Mouse (Mus musculus) embryonic facial prominence, embryonic 15.5 days (tissue): ENCODE measurements around the gene Iqgap2. TPM values are rescaled to one million over a fixed set of nuclear protein-coding genes. Genes with fewer than 3 reads are reported as not detected.

Source experiments
- polyA plus RNA-seq: library from polyadenylated mRNA; unstranded; fragments of >200 nt; fragmentation: Nextera tagmentation; extraction: Ambion mirVana; gene quantifications from 2 replicates; pipeline ENCODE4 v1.2.1, GENCODE M21; 2015

Iqgap2 gene
- polyA plus RNA-seq, 1 experiment from 2014 or later, result 20.4 TPM

Other genes with a start within 250 kb of the Iqgap2 start
- gene F2rl2, start 195.1 kb downstream of the Iqgap2 start, polyA plus RNA-seq, result 0.31 and 0.32 TPM in 2 replicates
- gene Gm20075, start 189.5 kb upstream of the Iqgap2 start, polyA plus RNA-seq, result 18.0 and 24.5 TPM in 2 replicates
- gene Gm17190, start 190.1 kb upstream of the Iqgap2 start, polyA plus RNA-seq, result 0.27 TPM in 1 of 2 replicates, not detected in the other
- gene Sv2c, start 240.7 kb upstream of the Iqgap2 start, polyA plus RNA-seq, result 2.0 and 2.6 TPM in 2 replicates